Comparison of ENCODE assay signal across 11 mouse cellular contexts in genomic region chr4:84836979-84837378, GRCm38 (mm10). TPM values are rescaled to one million over a fixed set of nuclear protein-coding genes. Genes with fewer than 3 reads are reported as not detected.
DNase-seq lines count a peak whose midpoint lies in the region; ATAC-seq and TF ChIP-seq lines count a peak whose summit lies in the region.
"Had no signal": no experiment of that assay in that cellular context is flagged by ENCODE, and none has a peak within 500 bp of the region (broad histone marks: within the 10 kb centered on the region; RNA-seq: fewer than 3 reads in every experiment).

No protein-coding gene starts in this region.

- H3K4me3 ChIP-seq in kidney, embryonic 15.5 days (replicated peaks) = no peak overlapping the region
- H3K4me3 ChIP-seq in lung, embryonic 14.5 days (ENCODE audit: low read depth, low read length) = no peak overlapping the region
- H3K4me3 ChIP-seq: embryonic facial prominence, embryonic 15.5 days; liver, embryonic 13.5 days; stomach, embryonic 15.5 days had no signal

- ATAC-seq in kidney, embryonic 15.5 days (replicated peaks; ENCODE audit: low FRiP score) = no peak
- ATAC-seq in lung, embryonic 14.5 days (ENCODE audit: insufficient read depth) = no peak

- peak; percentile 8 for DNase-seq in kidney, adult 11 months
- DNase-seq in 416B (ENCODE audit: low read depth) (peak; percentile 35), ES-CJ7 (ENCODE audit: low read depth, low spot score) (peak; percentile 62)
- peak; percentile 73 for DNase-seq in embryo, embryonic 10 days (ENCODE audit: low spot score)
- peak; percentile 68 for DNase-seq in lung, embryonic 14.5 days
- no peak for DNase-seq in gastrocnemius, postnatal 4 days (ENCODE audit: low spot score in 2 of 2)
- DNase-seq in urinary bladder, adult 2 months (ENCODE audit: low spot score) = no peak
- DNase-seq: liver, embryonic 13.5 days had no signal

- TF ChIP-seq CTCF in lung, embryonic 14.5 days (IDR thresholded peaks at IDR 0.05; ENCODE audit: low read depth) = peak; percentile 70

- no peaks in the 10 kb centered on the region for H3K4me1 ChIP-seq in kidney, embryonic 15.5 days
- H3K4me1 ChIP-seq in lung, embryonic 14.5 days (ENCODE audit: insufficient read depth) = no peaks in the 10 kb centered on the region
- H3K4me1 ChIP-seq: embryonic facial prominence, embryonic 15.5 days; liver, embryonic 13.5 days; stomach, embryonic 15.5 days had no signal

- H3K9ac ChIP-seq in kidney, embryonic 15.5 days = no peak overlapping the region
- H3K9ac ChIP-seq in lung, embryonic 14.5 days = no peak overlapping the region
- H3K9ac ChIP-seq: embryonic facial prominence, embryonic 15.5 days; liver, embryonic 13.5 days; stomach, embryonic 15.5 days had no signal

- H3K27me3 ChIP-seq in kidney, embryonic 15.5 days = no peaks in the 10 kb centered on the region
- no peaks in the 10 kb centered on the region for H3K27me3 ChIP-seq in lung, embryonic 14.5 days (ENCODE audit: insufficient read depth, low read length)
- H3K27me3 ChIP-seq: embryonic facial prominence, embryonic 15.5 days; liver, embryonic 13.5 days; stomach, embryonic 15.5 days had no signal

- H3K36me3 ChIP-seq in kidney, embryonic 15.5 days = no peaks in the 10 kb centered on the region
- H3K36me3 ChIP-seq in lung, embryonic 14.5 days (ENCODE audit: insufficient read depth) = no peaks in the 10 kb centered on the region
- H3K36me3 ChIP-seq: embryonic facial prominence, embryonic 15.5 days; liver, embryonic 13.5 days; stomach, embryonic 15.5 days had no signal

- no peak overlapping the region for H3K4me2 ChIP-seq in kidney, embryonic 15.5 days
- H3K4me2 ChIP-seq in lung, embryonic 14.5 days = no peak overlapping the region
- H3K4me2 ChIP-seq: embryonic facial prominence, embryonic 15.5 days; liver, embryonic 13.5 days; stomach, embryonic 15.5 days had no signal

- H3K27ac ChIP-seq in kidney, embryonic 15.5 days = no peak overlapping the region
- no peak overlapping the region for H3K27ac ChIP-seq in lung, embryonic 14.5 days (ENCODE audit: low read depth)
- H3K27ac ChIP-seq: embryonic facial prominence, embryonic 15.5 days; liver, embryonic 13.5 days; stomach, embryonic 15.5 days had no signal

- H3K9me3 ChIP-seq in kidney, embryonic 15.5 days (replicated peaks) = no peaks in the 10 kb centered on the region
- no peaks in the 10 kb centered on the region for H3K9me3 ChIP-seq in lung, embryonic 14.5 days (ENCODE audit: low read depth, low read length)
- H3K9me3 ChIP-seq: embryonic facial prominence, embryonic 15.5 days; liver, embryonic 13.5 days; stomach, embryonic 15.5 days had no signal

- 45% methylated on average over 5 of the region's 5 CpGs for WGBS in kidney, embryonic 15.5 days
- WGBS in lung, embryonic 14.5 days = 43% methylated on average over 5 of the region's 5 CpGs

RNA-seq across cellular contexts. Expression of gene Cntln, which starts 47.1 kb away (rescaled TPM):
- polyA plus RNA-seq in kidney, embryonic 15.5 days (2015; fragmentation: Nextera tagmentation; extraction: Ambion mirVana) = 10.2 and 10.9 TPM in 2 replicates
- 15.6 and 16.0 TPM in 2 replicates for polyA plus RNA-seq in lung, embryonic 14.5 days (2014; fragmentation: Nextera tagmentation; extraction: Ambion mirVana)
- 10 to 100 TPM; 11.2 to 14.2 TPM for total RNA-seq in gastrocnemius, postnatal 4 days (2021)
- 7.9 and 8.1 TPM in 2 replicates for polyA plus RNA-seq in urinary bladder, adult 2 months (2012; rRNA removed)

Comparison
In these comparisons a context has a peak if more than half of its experiments do, and no peak if none do; other contexts are left out.
1. DNase-seq: peak in kidney, adult 11 months (single experiment), 416B (single experiment), ES-CJ7 (single experiment), embryo, embryonic 10 days (single experiment) and lung, embryonic 14.5 days (single experiment); none in gastrocnemius, postnatal 4 days (0 of 2) and urinary bladder, adult 2 months (single experiment).